Mouse (Mus musculus) heart, embryonic 10.5 days (tissue): ENCODE results near the gene Vwa8. TPM values are rescaled to one million over a fixed set of nuclear protein-coding genes. Genes with fewer than 3 reads are reported as not detected.
"Not testable (repeated sequence)": the region's sequence is repeated elsewhere in the genome, so short reads cannot be mapped to it uniquely, and the experiment has no call there.

Experiments
- DNase-seq: peaks from one replicate; pipeline ENCODE4 v3.0.0-alpha.2; 2017; ENCODE audit warnings: low spot score
- H3K27ac ChIP-seq: fragments of 300-500 bp; sonication (generic); 2 replicates; pipeline ENCODE4 v1.5.1; 2016; ENCODE audit warnings: mild to moderate bottlenecking
- H3K27me3 ChIP-seq: fragments of 300-500 bp; sonication (generic); 2 replicates; pipeline ENCODE4 v1.6.1; 2016; ENCODE audit warnings: mild to moderate bottlenecking; ENCODE audit not compliant: poor library complexity, insufficient read depth, severe bottlenecking
- H3K36me3 ChIP-seq: fragments of 300-500 bp; sonication (generic); 2 replicates; pipeline ENCODE4 v1.6.1; 2016; ENCODE audit warnings: mild to moderate bottlenecking, moderate library complexity
- H3K4me1 ChIP-seq: fragments of 300-500 bp; sonication (generic); 2 replicates; pipeline ENCODE4 v1.6.1; 2016; ENCODE audit warnings: mild to moderate bottlenecking
- H3K4me3 ChIP-seq: fragments of 300-500 bp; sonication (generic); 2 replicates; pipeline ENCODE4 v1.5.1; 2016; ENCODE audit warnings: mild to moderate bottlenecking, moderate library complexity
- H3K9me3 ChIP-seq: fragments of 300-500 bp; sonication (generic); 2 replicates; pipeline ENCODE4 v1.6.1; 2016; ENCODE audit warnings: mild to moderate bottlenecking, moderate library complexity
- WGBS: fragments of 180-500 bp; shearing (Covaris S2); methylation state at CpG from one replicate; pipeline ENCODE4 v1.1.7; 2016; 5-methylcytosine and 5-hydroxymethylcytosine counted together
- polyA plus RNA-seq: library from polyadenylated mRNA; unstranded; fragments of >200 nt; fragmentation: Nextera tagmentation; extraction: Ambion mirVana; gene quantifications from 2 replicates; pipeline ENCODE4 v1.2.1, GENCODE M21; 2016

The Vwa8 gene
- polyA plus RNA-seq, 1 experiment from 2014 or later = 12.1 TPM

DNA sequence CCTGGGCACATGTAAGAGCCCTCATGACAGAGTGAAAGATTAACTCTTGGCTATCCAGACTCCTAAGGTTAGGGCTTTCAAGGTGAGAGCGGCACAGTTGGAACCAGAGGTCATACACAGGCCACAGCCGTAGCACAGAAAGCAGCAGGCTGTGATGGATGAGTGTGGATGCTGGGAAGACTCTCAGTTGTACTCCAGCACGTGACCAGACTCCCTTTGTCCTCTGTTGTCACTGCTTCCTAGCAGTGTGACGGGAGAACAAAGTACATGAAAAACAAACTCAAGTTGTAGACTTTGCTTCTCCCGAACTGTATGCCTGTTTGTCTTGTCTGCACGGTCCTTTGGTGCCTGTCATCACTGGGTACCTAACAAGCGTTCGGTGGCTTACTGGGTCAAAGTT lies 1.8 kb downstream of the Vwa8 start:
- WGBS = 30% methylated on average over 8 of the region's 8 CpGs
- Histone ChIP-seq H3K9me3 (no peaks in the 10 kb centered on the region), H3K36me3 (no peaks in the 10 kb centered on the region), H3K4me3 (no peak overlapping the region), H3K4me1 (peaks cover 15% of the 10 kb centered on the region), H3K27me3 (no peaks in the 10 kb centered on the region), H3K27ac (0 out of 2 replicates have a peak overlapping the region, but pooled peaks have one; percentile 49)
- DNase-seq = peak; percentile 74

- no peak for DNase-seq
- no peak overlapping the region for H3K4me3 ChIP-seq
- peak overlapping the region; percentile 3; the same call in 1 of the 2 replicates for H3K27ac ChIP-seq
- WGBS = 50% methylated on average over 3 of the region's 3 CpGs
- peaks cover 15% of the 10 kb centered on the region for H3K4me1 ChIP-seq
- no peaks in the 10 kb centered on the region for H3K36me3 ChIP-seq
- H3K27me3 ChIP-seq = no peaks in the 10 kb centered on the region
- no peaks in the 10 kb centered on the region for H3K9me3 ChIP-seq
Observed at GRCm38 (mm10) chr14:78851366-78851765, 2.5 kb downstream of the Vwa8 start.

DNA sequence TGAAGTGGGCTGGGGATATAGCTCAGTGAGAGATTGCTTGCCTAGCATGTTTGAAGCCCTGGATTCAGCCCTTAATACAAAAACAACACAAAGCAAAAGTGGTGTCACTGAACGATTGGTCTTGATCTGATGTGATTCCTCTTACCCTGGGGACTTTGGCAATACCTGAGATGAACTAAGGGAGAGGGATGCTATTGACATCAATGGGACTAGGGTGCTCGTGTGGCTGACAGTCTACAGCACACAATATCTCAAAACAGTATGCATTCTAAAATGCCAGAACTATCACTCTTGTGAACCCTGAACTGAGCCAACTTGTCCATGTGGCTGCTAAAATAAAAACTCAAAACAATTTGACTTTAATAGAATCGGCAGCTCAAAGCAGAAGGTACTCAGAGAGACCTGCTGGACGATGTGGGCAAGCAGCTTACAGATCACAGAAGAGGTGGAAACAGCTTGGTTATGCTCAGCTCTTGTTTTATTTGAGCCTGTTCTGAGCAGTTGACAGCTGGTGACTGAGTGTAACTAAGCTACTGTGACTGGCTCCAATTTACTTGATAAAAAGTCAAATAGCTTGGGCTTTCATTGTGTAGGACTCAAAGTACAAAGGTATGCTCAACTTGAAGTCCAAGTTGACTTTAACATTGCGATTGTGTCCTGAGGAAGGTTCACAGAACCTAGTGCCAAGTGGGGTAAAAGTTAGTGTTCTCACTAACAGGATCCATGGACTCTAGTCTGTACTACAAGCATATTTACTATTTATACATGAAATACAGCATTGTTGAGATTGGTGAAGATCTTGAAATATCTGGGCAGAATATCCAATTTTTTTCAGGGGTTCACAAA lies 3.8 kb downstream of the Vwa8 start:
- 76% methylated on average over 5 of the region's 5 CpGs for WGBS
- Histone ChIP-seq H3K36me3 (no peaks in the 10 kb centered on the region), H3K4me1 (peaks cover 15% of the 10 kb centered on the region), H3K27ac (no peak overlapping the region), H3K27me3 (no peaks in the 10 kb centered on the region), H3K9me3 (no peaks in the 10 kb centered on the region), H3K4me3 (no peak overlapping the region)
- no peak for DNase-seq

- DNase-seq = no peak
- Histone ChIP-seq H3K4me3 (no peak overlapping the region), H3K27ac (no peak overlapping the region), H3K36me3 (no peaks in the 10 kb centered on the region; the same call in 1 of the 2 replicates), H3K9me3 (no peaks in the 10 kb centered on the region), H3K4me1 (no peaks in the 10 kb centered on the region), H3K27me3 (no peaks in the 10 kb centered on the region)
- WGBS = 93% methylated on average over 5 of the region's 5 CpGs
Observed at GRCm38 (mm10) chr14:78861156-78861555, 12.3 kb downstream of the Vwa8 start.

- peaks cover 13% of the 10 kb centered on the region for H3K36me3 ChIP-seq
- H3K4me3 ChIP-seq = no peak overlapping the region
- H3K4me1 ChIP-seq = no peaks in the 10 kb centered on the region
- WGBS = 48% methylated on average over 2 of the region's 2 CpGs
- H3K9me3 ChIP-seq = no peaks in the 10 kb centered on the region
- DNase-seq = no peak
- no peaks in the 10 kb centered on the region for H3K27me3 ChIP-seq
- no peak overlapping the region for H3K27ac ChIP-seq
Observed at GRCm38 (mm10) chr14:78870036-78870435, 21.2 kb downstream of the Vwa8 start.

DNA sequence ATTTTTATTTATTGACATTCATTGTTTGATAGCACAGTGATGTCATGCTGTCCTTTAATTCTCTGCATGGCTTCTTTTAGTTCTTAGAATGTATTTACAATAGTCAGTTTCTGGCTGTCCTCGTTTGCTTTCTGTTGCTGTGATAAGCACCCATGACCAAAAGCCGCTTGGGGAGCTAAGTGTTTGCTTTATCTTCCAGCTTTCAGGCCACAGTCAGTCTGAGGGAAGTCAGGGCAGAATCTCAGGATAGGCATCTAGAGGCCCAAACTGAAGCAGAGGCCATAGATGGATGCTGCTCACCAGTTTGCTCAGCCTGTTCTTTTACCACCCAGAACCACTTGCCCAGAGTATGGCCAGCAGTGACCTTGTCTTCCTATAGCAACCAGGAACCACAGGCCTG lies 28.3 kb downstream of the Vwa8 start:
- WGBS = 36% methylated on average over 2 of the region's 2 CpGs
- no peaks in the 10 kb centered on the region for H3K9me3 ChIP-seq
- H3K4me3 ChIP-seq = no peak overlapping the region
- no peaks in the 10 kb centered on the region for H3K27me3 ChIP-seq
- peaks cover 27% of the 10 kb centered on the region for H3K4me1 ChIP-seq
- no peak overlapping the region for H3K27ac ChIP-seq
- H3K36me3 ChIP-seq = peaks cover 10% of the 10 kb centered on the region
- DNase-seq = no peak

- Histone ChIP-seq H3K4me1 (peaks cover 38% of the 10 kb centered on the region), H3K27ac (peak overlapping the region; percentile 32; the same call in 1 of the 2 replicates), H3K36me3 (no peaks in the 10 kb centered on the region), H3K27me3 (no peaks in the 10 kb centered on the region), H3K9me3 (no peaks in the 10 kb centered on the region), H3K4me3 (no peak overlapping the region; the same call in 1 of the 2 replicates)
- peak; percentile 81 for DNase-seq
- 44% methylated on average over 13 of the region's 13 CpGs for WGBS
Observed at GRCm38 (mm10) chr14:78878402-78879045, 29.7 kb downstream of the Vwa8 start.

DNA sequence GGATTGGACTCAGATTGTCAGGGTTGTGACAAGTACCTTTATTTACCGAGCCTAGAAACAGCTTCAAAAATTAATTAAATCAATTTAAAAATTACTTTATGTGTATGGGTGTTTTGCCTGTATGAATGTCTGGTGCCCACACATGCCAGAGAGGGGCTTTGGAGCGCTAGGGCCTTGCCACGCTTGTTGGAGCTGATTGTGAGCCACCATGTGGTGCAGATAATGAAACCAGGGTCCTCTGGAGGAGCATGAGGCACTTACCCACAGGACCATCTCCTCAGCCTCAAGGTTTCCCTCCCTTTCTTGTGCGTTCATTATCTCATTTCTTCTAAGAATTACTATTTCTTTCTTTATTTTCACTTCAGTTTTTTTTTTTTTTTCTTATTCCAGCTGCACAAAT lies 32.0 kb downstream of the Vwa8 start:
- no peak overlapping the region for H3K27ac ChIP-seq
- 76% methylated on average over 4 of the region's 4 CpGs for WGBS
- no peak overlapping the region for H3K4me3 ChIP-seq
- no peaks in the 10 kb centered on the region for H3K36me3 ChIP-seq
- H3K9me3 ChIP-seq = no peaks in the 10 kb centered on the region
- peaks cover 43% of the 10 kb centered on the region for H3K4me1 ChIP-seq
- H3K27me3 ChIP-seq = no peaks in the 10 kb centered on the region
- no peak for DNase-seq

DNA sequence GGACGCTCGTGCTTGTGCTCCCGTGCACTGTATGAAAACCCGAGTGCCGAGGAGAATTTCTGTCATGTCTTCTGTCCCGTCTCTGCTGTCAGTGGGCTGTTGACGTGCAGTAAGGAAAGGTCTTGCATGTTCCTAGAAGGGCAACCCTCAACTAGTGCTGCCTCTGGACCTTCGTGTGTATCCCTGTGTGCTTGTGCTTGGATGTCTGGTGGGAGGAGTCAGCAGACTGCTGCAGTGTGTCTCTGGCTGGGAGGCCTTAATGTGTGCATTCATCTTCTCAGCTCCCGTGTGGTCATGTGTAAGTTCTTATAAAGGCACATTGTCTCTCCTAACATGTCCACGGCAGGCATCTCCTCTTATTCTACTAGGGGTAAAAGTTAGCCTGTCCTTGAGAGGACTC lies 32.7 kb downstream of the Vwa8 start:
- Histone ChIP-seq H3K4me1 (peaks cover 43% of the 10 kb centered on the region), H3K27me3 (no peaks in the 10 kb centered on the region), H3K27ac (peak overlapping the region; percentile 31; the same call in 1 of the 2 replicates), H3K9me3 (no peaks in the 10 kb centered on the region), H3K36me3 (no peaks in the 10 kb centered on the region), H3K4me3 (no peak overlapping the region)
- DNase-seq = no peak
- WGBS = 76% methylated on average over 10 of the region's 10 CpGs

- Histone ChIP-seq H3K36me3 (no peaks in the 10 kb centered on the region), H3K9me3 (no peaks in the 10 kb centered on the region), H3K4me1 (peaks cover 22% of the 10 kb centered on the region), H3K4me3 (no peak overlapping the region), H3K27ac (no peak overlapping the region), H3K27me3 (no peaks in the 10 kb centered on the region)
- 80% methylated on average over 7 of the region's 7 CpGs for WGBS
- no peak for DNase-seq
Observed at GRCm38 (mm10) chr14:78885915-78886534, 37.2 kb downstream of the Vwa8 start.

GRCm38 (mm10) chr14:78886566-78887234 lies 37.8 kb downstream of the Vwa8 start:
- Histone ChIP-seq H3K36me3 (no peaks in the 10 kb centered on the region), H3K27ac (no peak overlapping the region), H3K27me3 (no peaks in the 10 kb centered on the region), H3K9me3 (no peaks in the 10 kb centered on the region), H3K4me3 (no peak overlapping the region), H3K4me1 (peaks cover 19% of the 10 kb centered on the region)
- no peak for DNase-seq
- WGBS = 90% methylated on average over 8 of the region's 8 CpGs

DNA sequence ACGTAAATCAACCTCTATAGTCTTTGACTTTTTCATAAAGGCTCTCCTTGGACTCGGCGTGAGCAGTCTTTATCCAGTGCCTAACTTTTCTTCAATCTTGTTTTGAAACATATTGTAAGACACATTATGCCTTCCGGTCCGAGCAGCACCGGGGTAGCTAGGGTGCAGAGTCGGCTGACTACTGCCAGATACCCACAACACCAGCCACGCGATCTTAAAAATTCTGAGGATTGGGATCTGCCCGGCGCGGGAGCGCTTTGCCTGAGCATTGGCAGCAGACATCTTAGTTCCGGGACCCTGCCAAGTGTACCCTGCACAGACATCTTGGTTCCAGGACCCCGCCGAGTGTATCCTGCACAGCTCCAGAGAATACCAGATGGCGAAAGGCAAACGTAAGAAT lies 38.6 kb downstream of the Vwa8 start:
- H3K4me3 ChIP-seq, H3K9me3 ChIP-seq, H3K27me3 ChIP-seq, H3K27ac ChIP-seq, DNase-seq, H3K36me3 ChIP-seq: not testable (repeated sequence)
- 90% methylated on average over 18 of the region's 18 CpGs for WGBS
- H3K4me1 ChIP-seq = peaks cover 15% of the 10 kb centered on the region
